Mouse (Mus musculus): ENCODE measurements around the gene Habp2. TPM values are rescaled to one million over a fixed set of nuclear protein-coding genes. Genes with fewer than 3 reads are reported as not detected.

The Habp2 gene
- polyA plus RNA-seq, 1 experiment from 2014 or later = 36.1 TPM

DNA sequence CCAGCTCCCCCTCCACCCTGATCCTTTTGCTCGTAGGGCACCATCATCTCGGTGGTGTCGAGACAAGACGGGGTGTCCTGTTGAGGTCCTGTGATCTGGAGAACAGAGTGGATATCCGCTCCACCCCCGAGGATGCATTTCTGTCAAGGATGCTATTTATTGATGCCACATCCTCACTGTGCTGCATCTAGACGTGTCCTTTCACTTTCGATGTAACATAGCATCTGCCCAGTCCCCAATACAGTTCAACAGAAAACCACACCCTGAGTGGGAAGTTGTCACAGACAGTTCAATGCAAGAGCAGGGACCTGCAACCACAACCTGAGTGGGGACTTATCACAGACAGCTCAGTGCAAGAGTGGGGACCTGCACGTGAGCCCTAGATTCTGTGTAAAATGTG is 9.7 kb downstream of the Habp2 start:
- Histone ChIP-seq H3K9ac (no peak overlapping the region), H3K4me2 (no peak overlapping the region)
- ATAC-seq (ENCODE audit: low read depth) = no peak

DNA sequence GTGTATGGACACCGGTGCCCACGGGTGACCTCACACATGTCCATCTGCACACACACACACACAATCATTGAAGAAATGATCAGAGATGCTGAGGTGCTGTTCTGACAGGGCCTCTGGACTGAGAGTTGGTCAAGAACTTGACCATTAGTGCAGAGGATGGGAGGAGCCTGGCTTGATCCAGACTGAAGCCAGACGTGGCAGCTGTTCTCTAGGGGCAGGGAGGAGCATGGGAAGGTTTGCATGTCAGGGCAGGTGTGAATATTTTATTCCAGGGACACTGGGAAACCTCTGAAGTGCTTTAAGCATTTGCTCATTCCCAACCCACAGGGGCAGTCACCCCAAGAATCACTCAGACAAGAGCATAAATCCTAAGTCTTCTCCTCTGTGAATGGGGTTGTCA is 10.3 kb downstream of the Habp2 start:
- H3K4me2 ChIP-seq = no peak overlapping the region
- no peak overlapping the region for H3K9ac ChIP-seq
- peaks cover 12% of the 10 kb centered on the region for H3K4me1 ChIP-seq (replicated peaks)
- H3K27ac ChIP-seq = no peak overlapping the region
- H3K4me3 ChIP-seq (replicated peaks) = no peak overlapping the region
- DNase-seq (no peak), ATAC-seq (ENCODE audit: low read depth) (no peak)
- H3K9me3 ChIP-seq (replicated peaks) = no peaks in the 10 kb centered on the region
- WGBS (ENCODE audit: insufficient replicate concordance) = 65% methylated on average over 3 of the region's 3 CpGs
- H3K27me3 ChIP-seq = no peaks in the 10 kb centered on the region
- no peaks in the 10 kb centered on the region for H3K36me3 ChIP-seq

More for the DNA sequence above, 9.7 kb downstream of the Habp2 start:
- no peak overlapping the region for H3K27ac ChIP-seq
- no peaks in the 10 kb centered on the region for H3K9me3 ChIP-seq (replicated peaks)
- H3K4me3 ChIP-seq (replicated peaks) = no peak overlapping the region
- 55% methylated on average over 9 of the region's 9 CpGs for WGBS (ENCODE audit: insufficient replicate concordance)
- DNase-seq = no peak
- H3K36me3 ChIP-seq = no peaks in the 10 kb centered on the region
- peaks cover 18% of the 10 kb centered on the region for H3K4me1 ChIP-seq (replicated peaks)
- no peaks in the 10 kb centered on the region for H3K27me3 ChIP-seq

DNA sequence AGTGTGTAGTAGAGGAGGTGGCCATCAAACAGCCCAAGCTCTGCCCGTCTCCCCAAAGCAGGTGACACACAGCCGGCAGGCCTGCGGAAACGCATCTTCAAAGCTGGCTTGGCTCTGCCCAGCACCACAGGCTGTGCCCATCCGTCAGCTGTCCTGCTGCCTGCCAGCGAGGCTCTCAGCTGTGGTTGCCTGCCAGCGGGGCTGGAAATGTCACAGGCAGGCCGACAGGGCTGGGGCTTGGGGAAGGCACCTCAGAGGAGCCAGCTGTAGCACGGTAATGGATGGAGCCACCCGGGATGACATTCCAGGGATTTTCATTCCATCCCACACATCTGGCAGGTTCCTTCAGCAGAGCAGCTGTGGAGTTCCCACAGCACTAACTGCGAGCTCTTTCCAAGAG is 13.9 kb downstream of the Habp2 start:
- Histone ChIP-seq H3K36me3 (no peaks in the 10 kb centered on the region), H3K4me3 (replicated peaks) (no peak overlapping the region), H3K27ac (no peak overlapping the region), H3K4me2 (no peak overlapping the region), H3K9ac (no peak overlapping the region), H3K9me3 (replicated peaks) (no peaks in the 10 kb centered on the region), H3K4me1 (replicated peaks) (no peaks in the 10 kb centered on the region), H3K27me3 (no peaks in the 10 kb centered on the region)
- no peak for ATAC-seq (ENCODE audit: low read depth)
- WGBS (ENCODE audit: insufficient replicate concordance) = 73% methylated on average over 11 of the region's 11 CpGs
- no peak for DNase-seq

DNA sequence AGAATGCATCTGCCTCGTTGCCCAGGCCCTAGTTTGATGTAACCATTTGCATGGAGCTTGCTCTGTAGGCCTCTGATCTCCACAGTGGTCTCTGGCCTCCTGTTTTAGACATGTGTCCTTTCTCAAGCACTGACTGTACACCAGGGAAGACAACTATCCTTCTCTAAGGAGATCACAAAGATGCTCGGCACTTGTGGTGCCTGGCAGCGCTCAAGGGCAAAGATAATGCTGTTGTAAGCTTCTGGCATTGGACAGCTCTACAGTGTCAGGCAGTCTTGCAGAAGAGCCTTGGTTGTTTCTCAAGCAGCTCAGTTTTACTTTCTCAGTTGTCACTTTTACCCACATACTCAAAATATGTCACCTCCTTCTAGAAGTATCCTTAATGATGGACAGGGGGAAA is 29.6 kb downstream of the Habp2 start:
- Histone ChIP-seq H3K9ac (no peak overlapping the region), H3K27ac (no peak overlapping the region), H3K9me3 (replicated peaks) (no peaks in the 10 kb centered on the region), H3K4me3 (replicated peaks) (no peak overlapping the region), H3K4me2 (no peak overlapping the region), H3K4me1 (replicated peaks) (peaks cover 18% of the 10 kb centered on the region), H3K36me3 (no peaks in the 10 kb centered on the region; the same call in 1 of the 2 replicates), H3K27me3 (no peaks in the 10 kb centered on the region)
- DNase-seq (no peak), ATAC-seq (ENCODE audit: low read depth) (no peak)
- 56% methylated on average over 3 of the region's 3 CpGs for WGBS (ENCODE audit: insufficient replicate concordance)

DNA sequence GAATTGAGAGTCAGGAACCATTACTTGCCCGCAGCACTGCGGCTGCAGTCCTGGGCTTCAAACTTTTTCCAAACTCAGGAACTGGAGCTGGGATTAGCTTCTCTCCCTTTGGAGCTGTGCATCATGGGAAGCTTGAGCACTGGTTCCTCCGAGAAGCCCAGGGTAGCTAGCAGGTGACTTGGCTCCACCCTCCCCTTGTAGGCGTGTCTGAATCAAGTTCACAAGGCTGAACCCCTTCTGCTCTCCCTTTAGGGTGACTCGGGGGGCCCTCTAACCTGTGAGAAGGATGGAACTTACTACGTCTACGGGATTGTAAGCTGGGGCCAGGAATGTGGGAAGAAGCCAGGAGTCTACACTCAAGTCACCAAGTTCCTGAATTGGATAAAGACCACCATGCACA is 32.3 kb downstream of the Habp2 start:
- WGBS (ENCODE audit: insufficient replicate concordance) = 62% methylated on average over 7 of the region's 7 CpGs
- H3K4me1 ChIP-seq (replicated peaks) = peaks cover 18% of the 10 kb centered on the region
- H3K27ac ChIP-seq = no peak overlapping the region
- H3K4me2 ChIP-seq = peak overlapping the region; percentile 48
- H3K36me3 ChIP-seq = no peaks in the 10 kb centered on the region; the same call in 1 of the 2 replicates
- H3K9me3 ChIP-seq (replicated peaks) = no peaks in the 10 kb centered on the region
- DNase-seq (no peak), ATAC-seq (ENCODE audit: low read depth) (peak; percentile 66; the same call in 1 of the 2 replicates)
- no peak overlapping the region for H3K4me3 ChIP-seq (replicated peaks)
- H3K9ac ChIP-seq = no peak overlapping the region
- H3K27me3 ChIP-seq = no peaks in the 10 kb centered on the region

DNA sequence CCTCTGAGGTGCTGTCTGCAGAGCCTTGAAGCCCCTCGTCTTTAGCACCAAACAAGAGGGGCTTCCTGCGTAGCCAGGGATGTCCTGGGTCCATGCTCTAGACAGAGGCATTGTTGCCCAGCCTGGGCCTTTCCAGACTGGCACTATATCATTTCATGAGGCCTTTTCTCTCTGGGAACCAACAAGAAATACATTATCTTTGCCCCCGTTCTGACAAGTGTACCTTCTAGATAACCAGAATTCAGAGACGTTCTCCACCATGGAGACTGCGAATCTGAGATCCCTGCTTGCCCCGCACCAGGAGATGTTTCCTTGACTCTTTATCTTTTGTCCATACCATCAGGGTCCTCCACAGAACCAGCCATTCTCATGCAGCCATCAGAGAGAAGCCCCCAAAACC is 32.7 kb downstream of the Habp2 start:
- H3K4me2 ChIP-seq = peak overlapping the region; percentile 48
- ATAC-seq (ENCODE audit: low read depth) (peak; percentile 75), DNase-seq (peak; percentile 15)

DNA sequence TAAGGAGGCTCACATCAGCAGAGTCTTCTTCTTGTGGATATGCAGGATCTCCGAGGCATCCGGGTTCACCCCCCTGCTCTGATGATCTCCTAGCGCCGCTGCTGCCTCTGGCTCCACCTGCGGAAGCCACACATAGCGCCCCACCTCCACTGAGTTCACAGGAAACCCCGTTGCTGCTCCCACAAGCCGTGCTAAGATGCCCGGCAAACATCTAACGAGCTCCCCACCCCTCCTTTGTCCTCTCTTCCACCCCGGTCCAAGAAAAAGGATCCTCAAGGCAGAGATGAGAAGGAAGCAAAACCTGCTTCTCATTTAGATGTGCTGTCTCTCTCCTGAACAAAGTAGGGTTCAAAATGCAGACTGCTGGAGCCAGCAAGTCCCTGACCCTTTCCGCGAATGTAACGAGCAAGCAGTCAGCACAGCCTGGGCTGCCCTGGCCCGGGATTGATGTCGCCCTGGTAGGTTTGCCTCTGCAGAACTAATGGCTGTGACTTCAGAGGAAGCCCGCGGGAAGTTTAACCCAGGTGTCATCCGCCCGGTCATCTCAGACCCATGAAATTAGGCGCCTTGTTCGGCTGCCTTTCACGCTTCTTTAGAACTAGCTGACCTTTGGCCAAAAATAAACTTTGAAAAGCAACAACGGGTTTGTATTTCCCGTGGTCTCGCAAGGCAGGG is 33.4 kb downstream of the Habp2 start:
- Histone ChIP-seq H3K4me1 (replicated peaks) (peaks cover 18% of the 10 kb centered on the region), H3K4me3 (replicated peaks) (no peak overlapping the region; the same call in 1 of the 2 replicates), H3K4me2 (peak overlapping the region; percentile 48), H3K27me3 (no peaks in the 10 kb centered on the region), H3K36me3 (no peaks in the 10 kb centered on the region; the same call in 1 of the 2 replicates), H3K9me3 (replicated peaks) (no peaks in the 10 kb centered on the region), H3K27ac (no peak overlapping the region), H3K9ac (no peak overlapping the region)
- WGBS (ENCODE audit: insufficient replicate concordance) = 33% methylated on average over 26 of the region's 26 CpGs
- ATAC-seq (ENCODE audit: low read depth) (no peak), DNase-seq (no peak)

More for the DNA sequence above, 32.7 kb downstream of the Habp2 start:
- Histone ChIP-seq H3K9ac (no peak overlapping the region), H3K27me3 (no peaks in the 10 kb centered on the region), H3K9me3 (replicated peaks) (no peaks in the 10 kb centered on the region), H3K27ac (no peak overlapping the region), H3K4me3 (replicated peaks) (no peak overlapping the region; the same call in 1 of the 2 replicates), H3K4me1 (replicated peaks) (peaks cover 18% of the 10 kb centered on the region), H3K36me3 (no peaks in the 10 kb centered on the region; the same call in 1 of the 2 replicates)
- WGBS (ENCODE audit: insufficient replicate concordance) = 33% methylated on average over 6 of the region's 6 CpGs

DNA sequence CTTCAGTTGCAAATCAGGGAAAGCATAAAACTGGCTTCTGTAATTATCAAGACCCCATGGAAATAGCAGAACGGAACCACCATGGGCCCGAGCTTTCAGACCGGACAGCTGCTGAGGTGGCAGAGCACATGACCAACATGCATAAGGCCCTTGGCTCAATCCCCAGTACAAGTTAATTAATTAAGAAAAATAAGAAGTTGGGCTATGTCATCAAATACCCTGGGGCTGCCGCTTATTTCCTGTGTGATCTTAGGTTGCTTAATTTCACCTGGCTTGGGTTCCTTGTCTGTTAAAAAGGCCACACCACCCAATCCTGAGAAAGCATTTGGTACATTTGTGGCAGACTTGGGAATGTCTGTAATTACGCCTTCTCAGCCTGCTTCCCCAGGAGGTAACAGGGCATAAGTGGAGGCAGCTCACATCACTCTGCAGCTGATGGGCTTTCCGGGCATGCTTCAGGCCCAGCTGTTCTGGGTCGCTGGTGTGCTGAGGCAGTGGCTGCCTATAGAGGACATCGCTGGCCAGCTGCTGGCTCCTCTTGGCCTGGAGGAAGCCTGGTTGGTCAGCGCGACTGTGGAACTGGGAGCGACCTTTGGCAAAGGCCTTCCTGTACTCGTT is 34.5 kb downstream of the Habp2 start:
- WGBS (ENCODE audit: insufficient replicate concordance) = 74% methylated on average over 12 of the region's 12 CpGs
- Histone ChIP-seq H3K36me3 (no peaks in the 10 kb centered on the region), H3K4me3 (replicated peaks) (no peak overlapping the region), H3K4me1 (replicated peaks) (peaks cover 18% of the 10 kb centered on the region), H3K9me3 (replicated peaks) (no peaks in the 10 kb centered on the region), H3K9ac (no peak overlapping the region), H3K4me2 (no peak overlapping the region), H3K27me3 (no peaks in the 10 kb centered on the region), H3K27ac (no peak overlapping the region)
- no peak for DNase-seq
- ATAC-seq (ENCODE audit: low read depth) = no peak

DNA sequence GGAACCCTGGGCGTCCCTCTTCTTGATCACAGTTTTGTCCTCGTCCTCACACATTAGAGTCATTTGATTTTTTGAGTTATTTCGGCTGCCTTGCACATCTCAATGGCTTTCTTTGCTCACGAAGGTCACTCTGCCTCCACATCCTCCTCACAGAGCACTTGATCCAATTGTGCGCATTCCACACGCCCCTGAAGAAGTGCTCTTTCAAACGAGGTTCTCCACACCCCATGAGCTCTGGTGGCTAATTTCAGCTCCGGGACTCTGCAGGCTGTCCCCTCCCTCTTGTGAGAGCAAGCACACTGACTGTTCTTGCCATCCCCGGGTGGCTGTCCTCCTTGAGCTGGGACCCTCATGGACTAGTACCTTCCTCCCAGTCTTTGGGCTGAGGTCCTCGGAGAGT is 38.7 kb downstream of the Habp2 start:
- Histone ChIP-seq H3K4me1 (replicated peaks) (no peaks in the 10 kb centered on the region; the same call in none of the 2 replicates), H3K36me3 (no peaks in the 10 kb centered on the region), H3K27ac (no peak overlapping the region), H3K4me2 (no peak overlapping the region), H3K27me3 (no peaks in the 10 kb centered on the region), H3K4me3 (replicated peaks) (no peak overlapping the region), H3K9ac (no peak overlapping the region), H3K9me3 (replicated peaks) (no peaks in the 10 kb centered on the region)
- ATAC-seq (ENCODE audit: low read depth) (no peak), DNase-seq (no peak)
- WGBS (ENCODE audit: insufficient replicate concordance) = 62% methylated on average over 10 of the region's 10 CpGs

DNA sequence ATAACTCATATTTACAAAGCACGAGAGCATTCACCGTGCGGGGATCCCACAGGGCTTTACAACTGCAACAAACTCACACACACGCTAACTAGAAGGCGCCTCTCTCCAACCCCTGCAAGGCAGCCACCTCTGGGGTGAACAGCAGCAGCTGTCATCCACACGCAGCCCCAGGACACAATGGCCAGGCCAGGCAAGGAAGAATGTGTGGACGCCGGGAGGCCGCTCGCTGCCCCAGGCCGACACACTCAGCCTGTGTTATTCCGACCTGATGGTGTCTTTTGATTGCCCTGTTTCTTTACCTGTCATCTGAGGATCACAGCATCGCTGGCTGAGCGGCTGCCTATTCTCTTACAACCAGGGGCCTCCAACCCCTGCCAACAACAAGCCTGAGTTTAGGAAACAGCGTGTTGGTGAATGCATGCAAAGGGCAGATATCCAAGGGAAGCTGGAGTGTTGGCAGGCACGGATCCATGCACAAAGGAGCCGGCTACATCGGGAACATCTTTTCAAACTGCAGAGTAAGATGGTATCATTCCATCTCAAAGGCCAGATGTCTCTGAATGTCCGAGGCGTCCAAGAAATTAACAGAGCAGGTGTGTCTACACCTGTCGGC is 39.4 kb downstream of the Habp2 start:
- Histone ChIP-seq H3K27me3 (no peaks in the 10 kb centered on the region), H3K9ac (no peak overlapping the region), H3K4me2 (no peak overlapping the region), H3K4me1 (replicated peaks) (no peaks in the 10 kb centered on the region; the same call in 1 of the 2 replicates), H3K36me3 (no peaks in the 10 kb centered on the region), H3K4me3 (replicated peaks) (no peak overlapping the region), H3K9me3 (replicated peaks) (no peaks in the 10 kb centered on the region), H3K27ac (no peak overlapping the region)
- no peak for ATAC-seq (ENCODE audit: low read depth)
- 77% methylated on average over 21 of the region's 21 CpGs for WGBS (ENCODE audit: insufficient replicate concordance)
- DNase-seq = no peak

DNA sequence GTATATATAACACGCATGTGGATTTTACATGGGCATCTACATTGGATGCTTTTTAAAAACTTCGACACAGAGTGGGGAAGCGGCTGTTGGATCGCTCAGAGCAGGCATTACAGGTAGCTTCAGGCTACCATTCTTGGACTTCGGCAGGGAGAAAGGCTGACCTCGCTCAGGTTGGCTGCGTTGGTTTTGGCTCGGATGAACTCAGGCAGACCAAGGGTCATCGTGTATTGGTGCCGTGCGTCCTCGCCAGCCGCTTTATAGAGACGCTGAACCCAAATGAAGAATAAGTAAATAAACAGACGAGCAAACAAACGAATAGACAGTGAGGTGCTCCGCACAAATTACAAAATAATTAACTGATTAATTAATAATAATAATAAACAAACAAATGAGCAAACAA is 49.4 kb downstream of the Habp2 start:
- H3K4me3 ChIP-seq (replicated peaks) = no peak overlapping the region

More for the DNA sequence above, 49.4 kb downstream of the Habp2 start:
- Histone ChIP-seq H3K27ac (no peak overlapping the region), H3K9me3 (replicated peaks) (no peaks in the 10 kb centered on the region), H3K9ac (no peak overlapping the region), H3K36me3 (no peaks in the 10 kb centered on the region), H3K4me2 (no peak overlapping the region), H3K27me3 (no peaks in the 10 kb centered on the region), H3K4me1 (replicated peaks) (no peaks in the 10 kb centered on the region)
- ATAC-seq (ENCODE audit: low read depth) = no peak
- 78% methylated on average over 17 of the region's 17 CpGs for WGBS (ENCODE audit: insufficient replicate concordance)
- DNase-seq = no peak

All from liver, embryonic 13.5 days (tissue).